Mouse (Mus musculus) MEL (cell line): ENCODE measurements around the gene Ccdc33.

ENCODE experiments used
- BHLHE40 ChIP-seq: IDR thresholded peaks from 2 replicates; pipeline ENCODE4 v1.6.1; 2012; ENCODE audit warnings: low read depth, mild to moderate bottlenecking, inconsistent platforms, low read length, improper control_type of control experiment, borderline replicate concordance
- CTCF ChIP-seq, 3 experiments: IDR thresholded peaks in 2 of 3; conservative IDR thresholded peaks in 1 of 3; 2 replicates each; pipeline ENCODE4 v1.5.1; 2011 to 2012; ENCODE audit warnings: low read length in 3 of 3, low read depth in 2 of 3, mild to moderate bottlenecking in 2 of 3, improper control_type of control experiment in 1 of 3, inconsistent platforms in 1 of 3, mixed read lengths in 1 of 3, moderate library complexity in 1 of 3; ENCODE audit not compliant: control insufficient read depth in 1 of 3, insufficient read depth in 1 of 3, poor library complexity in 1 of 3, severe bottlenecking in 1 of 3
- EP300 ChIP-seq, 2 experiments: IDR thresholded peaks; 2 replicates each; pipeline ENCODE4 v1.6.1; 2011; ENCODE audit warnings: improper control_type of control experiment in 2 of 2, low read length in 2 of 2, low read depth in 1 of 2, mild to moderate bottlenecking in 1 of 2
- ETS1 ChIP-seq: IDR thresholded peaks from 2 replicates; pipeline ENCODE4 v1.6.1; 2012; ENCODE audit warnings: low read depth, mild to moderate bottlenecking, inconsistent platforms, low read length, improper control_type of control experiment, moderate library complexity
- GATA1 ChIP-seq: IDR thresholded peaks from 2 replicates; pipeline ENCODE4 v1.6.1; 2011; ENCODE audit warnings: low read depth, low read length, improper control_type of control experiment
- MAX ChIP-seq: IDR thresholded peaks from 2 replicates; pipeline ENCODE4 v1.6.1; 2011; ENCODE audit warnings: low read length, improper control_type of control experiment
- MYB ChIP-seq: IDR thresholded peaks from 2 replicates; pipeline ENCODE4 v1.6.1; 2011; ENCODE audit warnings: mild to moderate bottlenecking, low read depth, low read length, improper control_type of control experiment
- POLR2A ChIP-seq, 2 experiments: IDR thresholded peaks; 2 replicates each; pipeline ENCODE4 v1.6.1; 2011 to 2012; ENCODE audit warnings: low read length in 2 of 2, mild to moderate bottlenecking in 2 of 2, control low read depth in 1 of 2, improper control_type of control experiment in 1 of 2, low read depth in 1 of 2, moderate library complexity in 1 of 2; ENCODE audit not compliant: control insufficient read depth in 1 of 2, insufficient read depth in 1 of 2, poor library complexity in 1 of 2
- POLR2AphosphoS2 ChIP-seq: IDR thresholded peaks from 2 replicates; pipeline ENCODE4 v1.6.1; 2011; ENCODE audit warnings: low read length, improper control_type of control experiment
- TCF12 ChIP-seq: IDR thresholded peaks from 2 replicates; pipeline ENCODE4 v1.6.1; 2014; ENCODE audit warnings: low read depth, mild to moderate bottlenecking, inconsistent platforms, low read length, improper control_type of control experiment, moderate library complexity
- USF2 ChIP-seq, 2 experiments: IDR thresholded peaks; 2 replicates each; pipeline ENCODE4 v1.6.1; 2011 to 2012; ENCODE audit warnings: improper control_type of control experiment in 2 of 2, low read length in 2 of 2, borderline replicate concordance in 1 of 2, inconsistent platforms in 1 of 2, low read depth in 1 of 2, mild to moderate bottlenecking in 1 of 2; ENCODE audit not compliant: insufficient read depth in 1 of 2
- ZKSCAN1 ChIP-seq: IDR thresholded peaks from 2 replicates; pipeline ENCODE4 v1.6.1; 2012; ENCODE audit warnings: low read depth, mild to moderate bottlenecking, inconsistent platforms, low read length, improper control_type of control experiment, moderate library complexity

GRCm38 (mm10) chr9:58009588-58009987, 109.0 kb downstream of the Ccdc33 start:
- TF ChIP-seq CTCF (IDR thresholded peaks at IDR 0.05 in 2 of 3, conservative IDR thresholded peaks at IDR 0.05 in 1 of 3; ENCODE audit: control insufficient read depth in 1 of 3, insufficient read depth in 1 of 3, low read depth in 2 of 3, low read length in 3 of 3, poor library complexity in 1 of 3, severe bottlenecking in 1 of 3) (peak; percentile 31 to 58 (median 48); a peak in 5 of 6 replicates), ETS1 (no peak), USF2 (IDR thresholded peaks at IDR 0.05; ENCODE audit: borderline replicate concordance in 1 of 2, insufficient read depth in 1 of 2, low read depth in 1 of 2, low read length in 2 of 2) (no peak), BHLHE40 (no peak), MYB (no peak), POLR2A (IDR thresholded peaks at IDR 0.05; ENCODE audit: control insufficient read depth in 1 of 2, insufficient read depth in 1 of 2, low read depth in 1 of 2, low read length in 2 of 2, poor library complexity in 1 of 2) (no peak), ZKSCAN1 (no peak), POLR2AphosphoS2 (no peak), EP300 (IDR thresholded peaks at IDR 0.05; ENCODE audit: low read depth in 1 of 2, low read length in 2 of 2) (no peak), TCF12 (no peak), MAX (no peak), GATA1 (no peak)
